Mouse (Mus musculus): ENCODE measurements around the gene Fam53b. TPM values are rescaled to one million over a fixed set of nuclear protein-coding genes. Genes with fewer than 3 reads are reported as not detected.
"Not testable (repeated sequence)": the region's sequence is repeated elsewhere in the genome, so short reads cannot be mapped to it uniquely, and the experiment has no call there.

Gene Fam53b
- polyA plus RNA-seq, 1 experiment from 2014 or later = 17.2 TPM

GRCm38 (mm10) chr7:132664815-132665214 is 148.9 kb downstream of the Fam53b start:
- ATAC-seq (peak; percentile 70), DNase-seq (no peak)
- Histone ChIP-seq H3K4me1 (ENCODE audit: insufficient read depth) (no peaks in the 10 kb centered on the region), H3K4me3 (ENCODE audit: low read depth, low read length) (no peak overlapping the region), H3K9me3 (ENCODE audit: low read length) (no peaks in the 10 kb centered on the region), H3K27me3 (ENCODE audit: insufficient read depth, low read length) (no peaks in the 10 kb centered on the region), H3K36me3 (replicated peaks; ENCODE audit: insufficient read depth, low read length) (no peaks in the 10 kb centered on the region), H3K27ac (ENCODE audit: low read depth) (no peak overlapping the region), H3K9ac (replicated peaks) (no peak overlapping the region), H3K4me2 (ENCODE audit: low read depth, low read length) (no peak overlapping the region)
- WGBS (ENCODE audit: insufficient replicate concordance) = 62% methylated on average over 6 of the region's 6 CpGs
- TF ChIP-seq EP300 (IDR thresholded peaks at IDR 0.05; ENCODE audit: low read depth) (no peak), CTCF (IDR thresholded peaks at IDR 0.05; ENCODE audit: low read depth) (no peak)

DNA sequence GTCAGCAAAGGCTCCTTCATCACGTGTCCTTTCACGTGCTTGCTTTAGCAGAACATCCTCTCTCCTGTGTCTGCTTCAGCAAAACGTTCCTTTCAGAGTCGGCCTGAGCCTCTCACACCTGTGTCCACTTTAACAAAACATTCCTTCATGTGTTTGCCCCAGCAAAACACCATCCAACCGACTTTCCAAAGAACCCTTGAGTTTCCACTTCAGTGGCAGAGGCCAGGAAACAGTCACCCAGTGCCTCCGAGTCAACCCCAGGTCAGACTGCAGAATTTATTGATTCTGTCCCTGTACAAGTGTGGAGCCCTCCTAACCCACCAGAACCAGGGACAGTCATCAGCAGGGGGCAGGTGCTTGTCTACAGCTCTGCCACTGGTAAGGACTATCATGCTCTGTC is 150.9 kb downstream of the Fam53b start:
- 60% methylated on average over 6 of the region's 6 CpGs for WGBS (ENCODE audit: insufficient replicate concordance)
- H3K27me3 ChIP-seq (ENCODE audit: insufficient read depth, low read length); H3K9me3 ChIP-seq (ENCODE audit: low read length); H3K9ac ChIP-seq (replicated peaks); H3K36me3 ChIP-seq (replicated peaks; ENCODE audit: insufficient read depth, low read length); H3K4me3 ChIP-seq (ENCODE audit: low read depth, low read length); H3K4me2 ChIP-seq (ENCODE audit: low read depth, low read length); ATAC-seq; DNase-seq; H3K27ac ChIP-seq (ENCODE audit: low read depth): not testable (repeated sequence)
- peaks cover 15% of the 10 kb centered on the region for H3K4me1 ChIP-seq (ENCODE audit: insufficient read depth)

Other genes starting within 250 kb of the Fam53b start
- 43.8 and 44.6 TPM in 2 replicates for gene Oat, start 237.5 kb downstream of the Fam53b start, polyA plus RNA-seq (2015; fragmentation: Nextera tagmentation; extraction: Ambion mirVana)
- gene Nkx1-2, start 214.2 kb downstream of the Fam53b start, polyA plus RNA-seq (2015; fragmentation: Nextera tagmentation; extraction: Ambion mirVana) = not detected in 2 replicates
- gene Lhpp, start 203.2 kb downstream of the Fam53b start, polyA plus RNA-seq (2015; fragmentation: Nextera tagmentation; extraction: Ambion mirVana) = 9.0 and 10.4 TPM in 2 replicates
- gene Eef1akmt2, start 38.8 kb upstream of the Fam53b start, polyA plus RNA-seq (2015; fragmentation: Nextera tagmentation; extraction: Ambion mirVana) = 14.1 and 15.0 TPM in 2 replicates
- gene Abraxas2, start 45.3 kb upstream of the Fam53b start, polyA plus RNA-seq (2015; fragmentation: Nextera tagmentation; extraction: Ambion mirVana) = 13.0 and 15.5 TPM in 2 replicates
- gene Zranb1, start 117.3 kb upstream of the Fam53b start, polyA plus RNA-seq (2015; fragmentation: Nextera tagmentation; extraction: Ambion mirVana) = 10.0 and 11.6 TPM in 2 replicates